In genomic region chr6:38023284-38023683, GRCm38 (mm10) we compare ENCODE assay signal across 21 mouse cellular contexts. TPM values are rescaled to one million over a fixed set of nuclear protein-coding genes. Genes with fewer than 3 reads are reported as not detected.
A peak's percentile ranks its signal among the peaks of the same experiment; 100 is the strongest.
DNase-seq lines count a peak whose midpoint lies in the region; ATAC-seq lines count a peak whose summit lies in the region.
"Had no signal": no experiment of that assay in that cellular context is flagged by ENCODE, and none has a peak within 500 bp of the region (broad histone marks: within the 10 kb centered on the region; RNA-seq: fewer than 3 reads in every experiment).

No protein-coding gene starts in this region.

- no peaks in the 10 kb centered on the region for H3K27me3 ChIP-seq in heart, embryonic 11.5 days (ENCODE audit: control insufficient read depth, insufficient read depth, low read length)
- no peaks in the 10 kb centered on the region for H3K27me3 ChIP-seq in kidney, embryonic 16.5 days (ENCODE audit: insufficient read depth, low read length)
- H3K27me3 ChIP-seq in lung, embryonic 16.5 days (ENCODE audit: control insufficient read depth, insufficient read depth, low read depth, low read length), result no peaks in the 10 kb centered on the region
- H3K27me3 ChIP-seq: hindbrain, embryonic 12.5 days; midbrain, embryonic 13.5 days; neural tube, embryonic 12.5 days; stomach, embryonic 15.5 days had no signal

- peak; percentile 81 for DNase-seq in heart, adult 11 months
- no peak for DNase-seq in kidney, postnatal 36 days
- DNase-seq in lung, adult 18-20 months, result no peak
- DNase-seq in telencephalon, adult 2 months (ENCODE audit: low read depth, low spot score), result peak; percentile 6
- DNase-seq in retina, embryonic 14.5 days (ENCODE audit: low spot score), result no peak
- DNase-seq: adrenal gland, postnatal 25 days; cerebellum, adult 2 months; cerebellum, postnatal 36 days; gastrocnemius, postnatal 10 days; layer of hippocampus, postnatal 36 days; right cerebral cortex, postnatal 14 days; thymus, adult 2 months had no signal

- H3K4me2 ChIP-seq in heart, embryonic 11.5 days, result no peak overlapping the region
- no peak overlapping the region for H3K4me2 ChIP-seq in kidney, embryonic 16.5 days (replicated peaks; ENCODE audit: low read depth, low read length)
- H3K4me2 ChIP-seq in lung, embryonic 16.5 days (ENCODE audit: low read depth, low read length), result no peak overlapping the region
- H3K4me2 ChIP-seq: hindbrain, embryonic 12.5 days; midbrain, embryonic 13.5 days; neural tube, embryonic 12.5 days; stomach, embryonic 15.5 days had no signal

- no peaks in the 10 kb centered on the region for H3K4me1 ChIP-seq in heart, embryonic 11.5 days (ENCODE audit: control insufficient read depth, insufficient read depth, low read length)
- H3K4me1 ChIP-seq in kidney, embryonic 16.5 days (ENCODE audit: insufficient read depth, low read length), result peaks cover 9% of the 10 kb centered on the region
- peaks cover 3% of the 10 kb centered on the region; the same call in 1 of the 2 replicates for H3K4me1 ChIP-seq in lung, embryonic 16.5 days (replicated peaks; ENCODE audit: control insufficient read depth, insufficient read depth, low read length)
- H3K4me1 ChIP-seq: hindbrain, embryonic 12.5 days; midbrain, embryonic 13.5 days; neural tube, embryonic 12.5 days; stomach, embryonic 15.5 days had no signal

- no peak overlapping the region for H3K27ac ChIP-seq in heart, embryonic 11.5 days (ENCODE audit: low read depth, low read length)
- H3K27ac ChIP-seq in kidney, embryonic 16.5 days (ENCODE audit: low read length), result peak overlapping the region; percentile 59
- no peak overlapping the region for H3K27ac ChIP-seq in lung, embryonic 16.5 days (ENCODE audit: low read length)
- H3K27ac ChIP-seq: hindbrain, embryonic 12.5 days; layer of hippocampus, adult 2 months; midbrain, embryonic 13.5 days; neural tube, embryonic 12.5 days; stomach, embryonic 15.5 days had no signal

- H3K36me3 ChIP-seq in heart, embryonic 11.5 days (ENCODE audit: control insufficient read depth, insufficient read depth, low read length), result no peaks in the 10 kb centered on the region
- H3K36me3 ChIP-seq in kidney, embryonic 16.5 days (ENCODE audit: insufficient read depth, low read length), result peaks cover 4% of the 10 kb centered on the region; the same call in 1 of the 2 replicates
- no peaks in the 10 kb centered on the region for H3K36me3 ChIP-seq in lung, embryonic 16.5 days (ENCODE audit: control insufficient read depth, insufficient read depth, low read length)
- H3K36me3 ChIP-seq: hindbrain, embryonic 12.5 days; midbrain, embryonic 13.5 days; neural tube, embryonic 12.5 days; stomach, embryonic 15.5 days had no signal

- H3K9me3 ChIP-seq in heart, embryonic 11.5 days (replicated peaks; ENCODE audit: control insufficient read depth, low read length), result no peaks in the 10 kb centered on the region
- no peaks in the 10 kb centered on the region for H3K9me3 ChIP-seq in kidney, embryonic 16.5 days (ENCODE audit: low read length)
- no peaks in the 10 kb centered on the region for H3K9me3 ChIP-seq in lung, embryonic 16.5 days (ENCODE audit: control insufficient read depth, low read length)
- H3K9me3 ChIP-seq: hindbrain, embryonic 12.5 days; midbrain, embryonic 13.5 days; neural tube, embryonic 12.5 days; stomach, embryonic 15.5 days had no signal

- no peak overlapping the region for H3K4me3 ChIP-seq in heart, embryonic 11.5 days (ENCODE audit: low read depth, low read length)
- H3K4me3 ChIP-seq in kidney, embryonic 16.5 days (ENCODE audit: low read length), result no peak overlapping the region
- no peak overlapping the region for H3K4me3 ChIP-seq in lung, embryonic 16.5 days (ENCODE audit: low read length)
- H3K4me3 ChIP-seq: hindbrain, embryonic 12.5 days; layer of hippocampus, adult 2 months; midbrain, embryonic 13.5 days; neural tube, embryonic 12.5 days; stomach, embryonic 15.5 days had no signal

- H3K9ac ChIP-seq in heart, embryonic 11.5 days (ENCODE audit: low read depth, low read length), result no peak overlapping the region
- no peak overlapping the region for H3K9ac ChIP-seq in kidney, embryonic 16.5 days (replicated peaks; ENCODE audit: low read length)
- H3K9ac ChIP-seq in lung, embryonic 16.5 days (ENCODE audit: low read length), result no peak overlapping the region
- H3K9ac ChIP-seq: hindbrain, embryonic 12.5 days; midbrain, embryonic 13.5 days; neural tube, embryonic 12.5 days; stomach, embryonic 15.5 days had no signal

- 29% methylated on average over 7 of the region's 7 CpGs for WGBS in heart, embryonic 11.5 days (ENCODE audit: insufficient replicate concordance)
- WGBS in kidney, embryonic 16.5 days, result 18% methylated on average over 7 of the region's 7 CpGs
- WGBS in lung, embryonic 16.5 days, result 13% methylated on average over 7 of the region's 7 CpGs

- no peak for ATAC-seq in heart, embryonic 11.5 days (replicated peaks; ENCODE audit: insufficient number of reproducible peaks, low FRiP score, low TSS enrichment)
- ATAC-seq in kidney, embryonic 16.5 days (ENCODE audit: low FRiP score, low TSS enrichment), result peak; percentile 78
- ATAC-seq in lung, embryonic 16.5 days (ENCODE audit: low read depth), result peak; percentile 86
- ATAC-seq: inflammation-experienced regulatory T-cells, adult 6 months; midbrain, embryonic 13.5 days had no signal

RNA-seq across cellular contexts. Expression of gene Svopl, which starts 23.5 kb away (rescaled TPM):
- 0.15 and 0.30 TPM in 2 replicates for polyA plus RNA-seq in heart, embryonic 11.5 days (2014; fragmentation: Nextera tagmentation; extraction: Ambion mirVana)
- 15.6 and 16.5 TPM in 2 replicates for polyA plus RNA-seq in kidney, embryonic 16.5 days (2015; fragmentation: Nextera tagmentation; extraction: Ambion mirVana)
- polyA plus RNA-seq in lung, embryonic 16.5 days (2015; fragmentation: Nextera tagmentation; extraction: Ambion mirVana), result 1.6 and 1.7 TPM in 2 replicates

Comparison
In these comparisons a context has a peak if more than half of its experiments do, and no peak if none do; other contexts are left out.
1. DNase-seq: peak in heart, adult 11 months (single experiment) and telencephalon, adult 2 months (single experiment); none in kidney, postnatal 36 days (0 of 2), lung, adult 18-20 months (0 of 2) and retina, embryonic 14.5 days (single experiment).